Mouse (Mus musculus) right cerebral cortex, adult 18-20 months (tissue): ENCODE results near the gene Dctn3.
A peak's percentile ranks its signal among the peaks of the same experiment; 100 is the strongest.
"Not testable (repeated sequence)": the region's sequence is repeated elsewhere in the genome, so short reads cannot be mapped to it uniquely, and the experiment has no call there.

Experiments used
- DNase-seq: peaks from one replicate; pipeline ENCODE4 v3.0.0; 2022; ENCODE audit warnings: mixed read lengths

The Dctn3 gene

DNA sequence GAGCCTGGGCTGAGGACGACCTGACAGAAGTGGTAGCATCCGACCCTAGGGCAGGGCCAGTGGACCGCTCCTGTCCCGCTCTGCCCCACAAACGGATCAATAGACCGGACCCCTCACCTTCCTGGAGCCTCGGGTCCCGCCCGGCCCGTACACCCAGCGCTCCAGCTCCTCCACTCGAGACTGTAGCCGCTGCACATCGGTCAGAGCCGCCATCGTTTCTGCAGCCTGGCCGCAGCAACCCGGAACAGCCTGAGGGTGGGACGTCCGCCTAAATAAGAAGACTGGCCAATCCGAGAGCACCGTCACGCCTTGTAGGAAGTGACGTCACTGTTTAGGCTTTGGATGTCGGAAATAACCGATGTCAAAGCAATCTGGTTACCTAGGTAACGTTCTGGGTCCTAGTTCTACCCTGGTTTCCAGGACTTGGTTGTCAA, at the start of gene Dctn3:
Gene Dctn3 (minus strand): TSS at position 253 of the 434 bp plus-strand sequence.
- DNase-seq = peak; percentile 95

DNA sequence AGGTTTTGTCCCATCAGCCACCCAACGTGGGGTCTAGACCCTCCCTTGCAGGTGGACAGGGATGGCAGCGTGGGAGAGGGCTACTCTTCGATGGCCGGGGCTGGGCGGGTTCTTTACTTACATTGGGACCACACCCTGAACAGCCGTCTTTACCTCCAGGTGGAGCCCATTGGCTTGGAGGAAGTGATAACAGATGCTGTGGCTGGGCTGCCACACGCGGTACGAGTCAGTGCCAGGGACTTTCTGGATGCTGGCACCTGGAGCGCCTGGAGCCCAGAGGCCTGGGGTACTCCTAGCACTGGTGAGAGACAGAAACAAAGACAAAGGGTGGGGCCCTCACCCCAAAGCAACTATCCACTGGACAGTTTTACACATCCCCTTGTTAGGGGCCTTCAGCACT, 44.3 kb upstream of the Dctn3 start:
- not testable (repeated sequence) for DNase-seq

DNA sequence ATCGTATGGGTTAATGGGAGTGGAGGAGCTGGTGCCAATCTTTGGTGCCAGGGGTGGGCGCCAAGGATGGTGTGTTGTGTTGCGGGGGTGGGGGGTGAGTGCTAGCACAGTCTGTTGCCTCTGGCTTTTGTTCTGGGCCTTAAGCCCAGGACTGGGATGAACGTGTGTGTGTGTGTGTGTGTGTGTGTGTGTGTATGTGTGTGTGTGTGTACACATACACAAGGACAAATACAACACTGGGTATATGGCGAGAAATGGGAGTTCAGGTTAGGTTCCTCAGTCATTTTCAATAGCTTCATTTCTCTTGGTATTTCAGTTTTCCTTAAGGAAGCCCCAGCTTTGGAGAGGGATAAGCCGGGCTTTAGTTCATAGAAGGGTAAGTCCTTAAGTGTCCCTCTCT, 40.2 kb upstream of the Dctn3 start:
- not testable (repeated sequence) for DNase-seq

DNA sequence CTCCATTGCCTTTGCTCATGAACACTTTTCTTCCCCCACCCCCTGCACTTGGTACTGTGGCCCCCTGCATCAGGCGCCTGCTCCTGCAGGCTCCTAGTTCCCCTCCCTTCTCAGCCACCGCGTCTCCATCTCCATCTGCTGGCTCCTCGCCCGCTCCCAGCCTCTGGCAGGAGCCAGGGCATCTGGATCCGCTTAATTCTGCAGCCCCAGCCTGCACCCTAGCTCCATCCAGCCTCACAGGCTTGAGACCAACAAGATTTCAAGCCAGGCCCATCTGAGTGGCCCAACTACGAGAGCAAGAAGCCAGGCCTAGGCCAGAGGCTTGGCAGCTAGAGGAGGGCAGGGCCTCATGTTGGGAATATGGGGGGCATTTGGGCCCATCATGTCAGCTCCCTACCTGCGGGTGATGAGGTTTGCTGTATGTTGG, 39.7 kb upstream of the Dctn3 start:
- peak; percentile 53 for DNase-seq

DNA sequence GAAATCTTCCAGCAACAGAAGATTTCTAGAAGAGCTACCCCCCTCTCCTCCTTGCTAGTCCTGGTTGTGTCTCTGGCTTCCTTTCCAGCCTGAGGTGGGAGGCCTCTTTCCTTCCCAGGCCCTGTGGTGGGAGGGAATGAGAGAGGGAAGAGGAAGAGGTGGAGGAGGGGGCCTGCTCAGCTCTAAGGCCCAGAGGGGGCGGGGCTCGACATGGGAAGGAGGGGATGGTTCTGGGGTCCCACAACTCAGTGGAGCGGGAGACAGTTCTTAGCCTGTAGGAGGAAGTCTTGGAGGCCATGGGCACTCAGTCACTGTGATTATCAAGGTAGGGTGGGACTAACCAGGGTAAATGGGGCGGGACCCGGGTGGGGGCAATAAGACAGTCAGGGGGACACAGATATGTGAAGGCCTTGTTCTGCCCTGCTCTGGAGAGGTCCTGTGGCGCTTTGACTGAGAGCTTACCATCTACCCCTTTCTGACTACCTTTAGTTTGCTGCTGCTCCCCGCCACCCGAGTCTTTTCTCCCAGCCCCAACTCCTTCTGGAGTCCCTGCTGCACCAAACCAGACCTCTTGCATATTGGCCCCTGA, 39.2 kb upstream of the Dctn3 start:
- no peak for DNase-seq

DNA sequence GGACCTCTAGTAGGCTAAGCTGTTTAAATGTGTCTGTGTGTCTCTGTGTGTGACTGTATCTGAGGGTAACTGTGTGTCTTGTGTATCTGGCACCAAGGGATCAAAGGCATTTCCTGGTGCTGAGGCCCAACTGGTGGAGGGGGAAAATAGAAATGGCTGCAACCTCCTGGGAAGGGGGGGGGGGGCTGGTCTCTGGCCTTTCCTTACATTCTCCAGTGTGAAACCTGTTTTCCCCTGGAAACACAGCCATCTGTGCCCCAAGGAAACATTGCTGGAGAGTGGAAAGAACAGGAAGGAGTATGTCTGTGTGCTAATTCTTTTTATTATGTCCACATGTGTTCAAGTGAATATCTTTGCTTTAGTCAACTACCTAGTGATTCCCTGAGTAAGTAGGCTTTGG, 38.7 kb upstream of the Dctn3 start:
- DNase-seq = no peak

DNA sequence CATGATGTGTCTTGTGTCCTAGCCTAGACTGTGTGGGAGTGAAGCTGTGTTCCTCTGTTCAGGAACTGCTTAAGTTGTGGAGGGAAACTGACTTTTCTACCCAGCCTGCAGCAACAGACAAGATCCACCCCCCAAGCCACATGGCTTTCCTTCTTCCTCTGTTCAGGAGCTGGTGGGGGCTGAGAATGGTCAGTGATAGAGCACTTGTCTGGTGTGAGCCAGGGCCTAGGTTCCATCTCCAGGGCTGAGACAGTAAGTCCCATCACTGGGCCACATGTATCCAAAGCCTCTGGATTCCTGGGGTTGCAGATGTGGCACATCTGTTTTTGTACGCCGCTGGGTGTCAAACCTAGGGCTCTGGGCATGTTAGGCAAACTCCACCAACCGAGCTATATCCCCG, 37.9 kb upstream of the Dctn3 start:
- DNase-seq = no peak

DNA sequence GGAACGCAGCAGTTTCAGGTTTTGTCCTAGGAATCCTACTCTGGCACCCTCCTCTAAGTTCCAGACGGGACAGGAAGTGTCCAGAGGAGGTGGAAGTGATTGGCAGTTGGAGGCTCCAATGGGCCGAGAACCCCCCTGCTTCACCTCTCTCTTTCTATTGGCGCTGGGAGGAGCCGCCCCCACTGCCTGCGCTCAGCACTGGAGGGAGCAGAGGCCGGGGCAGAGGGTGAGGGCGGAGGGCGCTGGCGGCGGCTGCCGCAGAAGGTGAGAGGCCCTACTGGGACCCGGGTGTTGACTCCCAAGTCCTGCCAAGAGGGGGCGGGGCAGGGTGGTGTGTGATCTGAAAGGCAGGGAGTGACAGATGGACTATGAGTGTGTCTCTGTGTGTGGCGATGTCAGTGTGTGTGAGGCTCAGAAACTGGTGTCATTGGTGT, 37.3 kb upstream of the Dctn3 start:
- DNase-seq = peak; percentile 75

DNA sequence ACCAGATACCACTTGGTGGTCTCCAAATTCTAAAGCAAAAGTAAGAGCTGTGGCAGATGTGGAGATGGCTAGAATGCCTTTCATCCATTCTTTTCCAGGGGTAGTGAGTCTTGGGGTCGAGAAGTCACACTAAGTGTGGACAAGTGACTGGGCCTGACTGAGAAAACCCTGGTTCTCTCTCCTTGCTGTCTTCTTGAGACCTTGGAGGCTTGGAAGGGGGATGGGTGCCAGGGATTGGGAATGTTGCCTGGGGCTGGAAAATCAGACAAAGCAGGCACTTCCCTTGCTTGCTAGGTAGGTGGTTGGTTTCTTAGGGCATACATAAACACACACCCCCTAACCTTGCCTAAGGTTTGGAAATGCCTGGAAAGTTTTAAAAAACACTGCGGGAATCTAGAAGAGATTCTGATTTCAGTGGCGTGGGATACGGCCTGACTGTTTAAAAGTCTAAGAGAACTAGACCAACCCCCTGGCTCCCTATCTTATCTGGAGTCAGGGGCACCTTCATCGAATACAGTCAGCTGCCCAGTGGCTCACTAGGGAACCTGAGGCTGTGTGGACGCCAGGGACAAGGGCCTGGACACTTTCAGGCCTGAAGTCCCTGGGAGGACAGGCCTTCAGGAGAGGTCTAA, 36.8 kb upstream of the Dctn3 start:
- DNase-seq = no peak

DNA sequence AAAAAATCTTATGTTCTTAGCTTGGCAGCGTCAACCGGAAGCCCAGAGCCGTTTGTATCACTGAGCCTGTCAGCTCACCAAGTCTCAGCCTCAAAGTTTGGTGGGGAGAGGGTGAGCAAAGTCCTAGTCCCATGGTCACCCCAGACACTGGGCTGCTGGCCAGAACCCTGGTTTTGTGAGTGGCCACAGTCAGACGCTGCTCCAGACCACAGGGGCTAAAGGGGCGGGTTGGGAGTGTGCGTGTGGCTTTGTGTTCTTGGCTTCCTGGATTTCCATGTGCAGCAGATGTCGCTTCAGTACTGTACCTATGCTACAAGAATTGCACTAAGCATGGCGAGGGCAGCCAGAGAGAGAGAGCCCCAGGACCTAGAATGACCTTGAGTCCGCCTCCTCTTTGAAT, 36.2 kb upstream of the Dctn3 start:
- DNase-seq = peak; percentile 36

DNA sequence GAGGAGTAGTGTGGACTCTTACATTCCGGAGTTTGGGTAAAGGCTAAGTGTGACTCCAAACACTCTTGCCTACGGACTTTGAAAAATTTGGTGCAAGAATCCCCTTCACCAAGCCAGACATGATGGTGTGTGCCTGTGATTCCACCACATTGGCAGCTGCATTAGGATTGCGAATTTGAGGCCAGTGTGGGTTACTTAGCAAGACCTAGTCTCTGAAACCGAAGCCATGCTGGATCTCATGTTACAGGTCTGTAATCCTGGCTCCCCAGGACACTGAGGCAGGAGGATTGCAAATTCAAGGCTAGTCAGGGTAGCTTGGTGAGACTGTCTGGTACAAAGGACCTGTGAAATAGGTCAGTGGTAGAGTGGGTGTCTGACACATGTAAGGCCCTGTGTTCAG, 35.7 kb upstream of the Dctn3 start:
- no peak for DNase-seq

DNA sequence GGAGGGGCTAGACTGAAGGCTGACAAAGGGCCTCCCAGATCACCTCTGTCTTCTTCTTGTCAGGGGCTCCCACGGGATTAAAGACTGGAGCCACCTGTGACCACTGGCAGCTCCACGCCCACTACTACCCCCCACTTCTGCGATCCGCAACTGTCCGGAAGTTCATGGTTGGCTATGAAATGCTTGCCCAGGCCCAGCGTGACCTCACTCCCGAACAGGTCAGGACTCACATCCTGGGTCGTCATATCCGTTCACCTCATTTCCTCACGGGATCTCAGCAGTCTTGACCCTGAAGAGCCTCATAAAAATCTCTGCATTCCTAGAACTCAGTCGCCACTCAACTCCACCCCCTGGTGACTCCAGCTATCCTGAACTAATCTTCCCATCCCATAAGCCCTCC, 35.1 kb upstream of the Dctn3 start:
- DNase-seq = no peak

DNA sequence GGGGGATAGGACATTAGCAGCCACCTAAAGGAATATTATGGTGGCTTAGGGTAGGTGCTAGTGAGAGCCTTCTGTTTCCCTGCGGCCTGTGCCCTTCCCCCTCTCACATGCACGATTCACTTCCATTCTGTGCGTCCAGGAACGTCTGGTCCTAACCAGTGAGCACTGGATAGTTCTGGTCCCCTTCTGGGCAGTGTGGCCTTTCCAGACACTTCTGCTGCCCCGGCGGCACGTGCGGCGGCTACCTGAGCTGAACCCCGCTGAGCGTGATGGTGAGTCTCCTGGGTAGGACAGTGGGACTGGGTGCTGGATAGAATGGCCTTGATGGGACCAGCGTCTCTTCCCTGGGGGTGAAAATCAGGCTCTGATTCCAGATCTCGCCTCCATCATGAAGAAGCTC, 34.4 kb upstream of the Dctn3 start:
- no peak for DNase-seq

DNA sequence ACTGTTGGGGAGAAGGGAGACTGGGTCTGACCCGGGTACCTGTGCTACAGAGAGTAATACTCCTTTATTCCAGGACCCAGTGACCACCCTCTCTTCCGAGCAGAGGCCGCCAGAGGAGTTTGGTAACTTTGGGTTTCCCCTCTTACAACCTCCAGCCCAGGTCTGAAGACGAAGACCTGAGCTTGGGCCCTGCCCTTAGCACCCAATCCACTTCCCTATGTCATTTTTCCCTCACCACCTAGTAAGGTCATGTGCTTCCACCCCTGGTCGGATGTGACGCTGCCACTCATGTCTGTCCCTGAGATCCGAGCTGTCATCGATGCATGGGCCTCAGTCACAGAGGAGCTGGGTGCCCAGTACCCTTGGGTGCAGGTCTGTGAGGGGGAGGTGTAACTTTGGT, 33.5 kb upstream of the Dctn3 start:
- no peak for DNase-seq

DNA sequence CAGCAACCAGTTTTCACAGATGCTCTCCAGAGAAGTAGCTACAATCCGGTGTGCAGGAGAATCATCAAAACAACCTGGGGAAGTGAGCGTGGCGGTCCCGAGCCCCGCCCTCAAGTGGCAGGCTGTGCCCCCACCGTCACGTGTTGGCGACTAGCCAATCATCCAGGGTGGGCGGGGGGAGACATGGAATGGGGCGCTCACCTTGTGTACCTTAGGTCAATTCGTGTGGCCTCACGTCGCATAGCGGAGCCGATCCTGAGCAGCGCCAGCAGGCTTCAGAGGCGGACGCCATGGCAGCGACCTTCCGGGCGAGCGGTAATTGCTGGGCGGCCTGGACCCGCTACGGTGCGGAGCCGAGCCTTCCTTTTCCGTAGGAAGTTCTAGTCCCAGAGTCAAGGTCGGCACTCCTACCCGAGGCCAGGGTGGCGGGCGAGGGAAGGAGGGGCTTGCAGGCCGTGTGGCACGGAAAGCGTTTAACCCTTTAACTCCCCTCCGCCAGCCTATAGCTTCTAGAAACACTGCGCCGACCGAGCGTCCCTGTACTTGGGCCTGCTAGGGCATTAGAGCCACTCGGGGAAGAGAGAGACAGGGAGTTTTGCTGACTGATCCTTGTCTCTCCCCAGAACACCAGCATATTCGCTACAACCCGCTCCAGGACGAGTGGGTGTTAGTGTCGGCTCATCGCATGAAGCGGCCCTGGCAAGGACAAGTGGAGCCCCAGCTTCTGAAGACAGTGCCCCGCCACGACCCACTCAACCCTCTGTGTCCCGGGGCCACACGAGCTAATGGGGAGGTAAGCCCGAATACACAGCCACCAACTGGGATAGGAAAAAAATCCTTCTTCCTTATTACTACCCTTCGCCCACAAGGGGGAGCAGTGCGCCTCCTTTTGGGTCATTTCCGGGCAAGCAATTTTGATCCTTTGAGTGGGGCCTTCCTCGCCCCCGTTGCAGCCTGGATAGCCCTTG, 32.7 kb upstream of the Dctn3 start, which contains the start of gene Sigmar1:
Gene Sigmar1 (minus strand): TSS at position 820 of the 968 bp plus-strand sequence.
- peak; percentile 82 for DNase-seq

DNA sequence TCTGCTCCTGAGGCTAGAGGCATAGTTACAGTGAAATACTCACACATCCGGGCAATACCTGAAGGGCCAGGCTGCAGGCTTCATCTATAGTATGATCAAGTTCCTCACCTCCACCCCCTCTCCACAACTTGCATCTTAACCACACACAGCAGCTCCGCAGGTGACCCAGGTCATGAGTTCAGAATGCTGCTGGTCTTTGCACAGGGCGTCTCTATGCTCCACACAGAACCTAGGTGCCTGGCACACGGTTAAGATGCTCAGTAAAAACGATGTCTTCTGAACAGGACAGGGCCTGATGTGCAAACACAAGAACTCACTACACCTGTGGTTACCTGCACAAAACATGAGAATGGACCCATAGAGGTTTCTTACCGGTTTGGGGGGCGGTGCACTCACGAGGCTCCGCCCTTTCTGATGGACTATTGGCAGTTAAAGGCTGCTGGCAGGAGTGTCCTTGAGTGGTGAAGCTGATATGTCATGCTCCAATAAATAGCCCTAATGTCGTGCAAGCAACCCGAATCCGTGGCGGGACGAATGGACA, 31.9 kb upstream of the Dctn3 start, which contains the start of gene Galt:
Gene Galt (plus strand): TSS at position 432 of the 541 bp plus-strand sequence.
- DNase-seq = no peak

DNA sequence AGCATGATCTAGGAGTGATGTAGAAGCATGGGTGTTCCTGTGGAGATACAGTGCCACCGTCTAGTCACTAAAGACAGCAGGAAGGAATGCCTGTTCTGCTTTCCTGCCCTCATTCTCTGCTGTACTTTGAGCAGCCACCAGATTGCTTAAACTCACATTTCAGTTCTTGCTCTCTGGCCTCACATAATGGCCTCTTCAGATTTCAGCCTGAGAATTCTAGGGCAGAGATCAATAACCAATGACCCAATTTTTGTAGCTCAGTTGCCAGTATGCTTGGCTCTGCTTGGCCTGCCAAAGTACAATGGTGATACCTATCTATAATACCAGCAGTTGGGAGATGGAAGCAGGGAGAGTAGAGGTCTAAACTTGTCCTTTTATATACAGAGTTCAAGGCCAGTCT, 22.1 kb upstream of the Dctn3 start:
- DNase-seq = no peak

DNA sequence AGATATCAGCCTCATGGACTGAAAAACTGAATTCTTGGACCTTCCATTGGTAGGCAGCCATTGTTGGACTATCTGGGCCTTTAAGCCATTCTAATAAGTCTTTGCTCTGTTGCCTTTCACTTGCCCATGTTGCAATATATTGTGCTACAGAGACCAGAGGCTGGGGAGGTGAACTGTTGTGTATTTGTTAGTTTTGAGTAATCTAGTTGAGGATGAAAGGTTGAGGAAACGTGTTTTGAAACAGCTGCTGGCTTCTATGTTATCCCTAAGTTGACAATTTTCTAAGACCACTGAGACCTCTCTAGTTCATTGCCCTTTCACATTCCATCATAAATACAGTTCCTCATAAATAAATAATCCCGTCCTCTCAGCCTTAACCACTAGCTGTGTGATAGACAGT, 21.2 kb upstream of the Dctn3 start:
- no peak for DNase-seq

DNA sequence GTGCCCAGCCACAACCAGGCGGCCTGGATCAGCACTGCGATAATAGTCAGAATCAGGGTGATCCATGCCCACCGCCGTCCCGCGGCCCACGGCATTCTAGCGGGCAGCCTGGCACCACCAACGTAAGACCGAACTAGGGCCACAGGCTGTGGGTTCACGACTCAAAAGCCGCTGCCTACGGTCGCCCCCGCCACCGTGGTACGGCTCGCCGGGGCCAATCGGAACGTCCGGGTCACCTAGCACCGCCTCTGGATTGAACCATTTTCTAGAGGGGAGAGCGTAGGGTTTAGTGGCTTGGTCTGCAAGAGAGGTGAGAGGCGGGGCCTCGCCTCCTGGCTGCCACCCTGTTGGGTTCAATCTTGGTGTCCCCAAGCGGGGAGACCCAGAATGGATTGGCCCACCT, 18.2 kb upstream of the Dctn3 start:
- DNase-seq = peak; percentile 96

DNA sequence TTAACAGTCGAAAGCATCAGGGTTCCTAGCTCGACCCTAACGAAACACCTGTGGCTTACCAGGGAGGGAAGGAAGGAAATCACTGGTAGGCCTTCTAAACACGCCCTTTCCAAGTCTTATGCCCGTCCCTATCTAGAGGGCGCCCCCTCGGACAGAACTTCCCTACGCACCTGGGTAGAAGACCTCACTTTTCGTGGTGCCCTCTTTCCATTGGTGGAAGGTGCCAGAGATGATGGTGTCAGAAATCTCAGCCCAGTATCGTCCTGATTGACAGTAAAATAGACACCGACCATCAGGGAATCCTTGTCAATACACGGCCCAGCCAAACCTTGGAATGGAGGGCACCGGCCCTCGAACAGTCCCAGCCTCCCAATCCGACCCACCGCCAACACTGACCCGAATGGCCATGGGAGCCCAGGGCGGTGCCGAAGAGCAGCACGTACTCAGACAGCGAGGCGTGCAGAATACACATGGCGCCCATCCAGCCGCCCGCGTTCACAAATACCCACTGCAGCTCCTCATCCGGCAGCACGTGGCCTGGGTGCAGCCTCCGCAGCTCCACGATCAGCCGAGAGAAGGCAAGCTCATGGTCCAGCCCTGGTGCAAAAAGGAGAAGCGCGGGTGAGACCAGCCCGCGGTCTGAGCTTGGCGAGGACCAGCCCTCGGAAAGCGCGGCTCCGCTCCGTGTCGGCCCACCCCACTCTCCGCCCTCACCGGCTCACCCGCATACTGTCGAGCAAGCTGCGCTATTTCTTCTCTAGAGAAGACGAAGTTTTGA, 17.6 kb upstream of the Dctn3 start:
- DNase-seq = peak; percentile 83

DNA sequence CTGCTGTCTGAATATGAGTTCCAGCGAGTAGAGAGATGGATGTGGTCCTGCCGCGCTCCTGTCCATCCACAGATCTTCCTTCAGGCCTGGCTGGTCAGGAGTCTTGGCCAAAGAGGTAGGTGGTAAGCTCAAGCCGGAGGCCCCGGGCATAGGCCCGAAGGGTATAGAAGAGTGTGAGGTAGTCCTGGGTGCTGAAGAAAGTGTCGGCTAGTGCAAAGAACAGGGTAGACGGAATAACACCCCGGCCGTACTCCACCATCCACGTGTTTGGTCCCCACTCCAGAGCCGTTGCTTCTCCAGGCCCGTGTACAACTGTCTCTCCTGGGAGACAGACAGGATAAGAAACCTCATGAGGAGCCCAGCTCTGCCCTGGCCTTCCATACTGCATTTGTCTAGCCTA, 16.3 kb upstream of the Dctn3 start:
- no peak for DNase-seq

DNA sequence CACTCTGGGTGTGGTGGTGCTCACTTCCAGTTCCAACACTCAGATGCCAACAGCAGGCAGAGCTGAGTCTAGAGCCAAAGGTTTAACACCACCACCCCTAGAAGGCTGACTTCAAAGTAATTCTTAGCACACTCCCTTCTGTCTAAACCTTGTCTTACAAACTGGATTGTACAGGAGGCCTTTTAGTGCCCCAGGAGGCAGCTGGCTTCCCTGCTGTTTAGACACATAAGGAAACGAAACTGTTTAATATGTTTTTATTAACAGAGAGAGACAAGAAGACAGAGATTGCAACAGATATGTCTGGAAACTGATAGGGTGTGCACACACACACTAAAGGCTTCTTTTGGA, 15.3 kb upstream of the Dctn3 start:
- no peak for DNase-seq
